Mouse (Mus musculus) liver, embryonic 14.5 days (tissue): ENCODE data around the gene Akt2.

Source experiments
- CTCF ChIP-seq: IDR thresholded peaks from 2 replicates; pipeline ENCODE4 v1.5.1; 2016; ENCODE audit warnings: antibody characterized with exemption, low read depth, control low read depth
- EP300 ChIP-seq: IDR thresholded peaks from 2 replicates; pipeline ENCODE4 v1.6.1; 2016; ENCODE audit warnings: antibody characterized with exemption, low read depth

GRCm38 (mm10) chr7:27608130-27608529 lies 16.8 kb downstream of the Akt2 start:
- TF ChIP-seq CTCF (no peak), EP300 (no peak)
